Mouse (Mus musculus): ENCODE measurements around the gene Chrna7.

The Chrna7 gene

GRCm38 (mm10) chr7:63084351-63085003, 127.9 kb downstream of the Chrna7 start:
- in situ Hi-C loops (cut with MboI, MseI) = no loop called here

- in situ Hi-C loops (cut with MboI, MseI) = no loop called here
These were observed 151.4 kb downstream of the Chrna7 start for GRCm38 (mm10) chr7:63060996-63061395.

Data from T-helper 1 cell (primary cell).